Mouse (Mus musculus): ENCODE data around the gene Mecom.

DNA sequence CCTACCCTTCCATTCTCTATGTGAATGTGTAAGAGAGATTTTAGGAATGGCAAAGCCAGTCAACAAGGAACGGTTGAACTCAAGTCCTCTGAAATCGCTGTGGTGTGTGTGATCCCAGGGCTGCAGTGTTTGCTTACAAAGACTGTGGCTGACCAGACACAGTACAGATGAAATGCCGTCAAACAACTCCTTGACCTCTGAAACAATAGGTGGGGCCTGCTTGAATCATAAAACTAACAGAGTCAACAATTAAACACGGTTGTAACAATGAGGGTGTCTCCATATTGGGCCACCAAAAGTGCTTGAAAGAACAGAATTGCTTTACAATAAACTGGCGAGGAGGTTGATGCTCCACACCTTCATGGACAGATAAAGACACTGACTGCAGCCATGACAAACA lies 497.0 kb downstream of the Mecom start:
- TF ChIP-seq POLR2A (IDR thresholded peaks at IDR 0.05; ENCODE audit: borderline replicate concordance, extremely low read depth, insufficient read depth, insufficient read length, poor library complexity, severe bottlenecking) (no peak), CTCF (IDR thresholded peaks at IDR 0.05; ENCODE audit: borderline replicate concordance, extremely low read depth, insufficient read depth, insufficient read length) (no peak)

Data from brain, embryonic 14.5 days (tissue).